Mouse (Mus musculus) thymus, adult 2 months (tissue): ENCODE results near the gene Trp53.

Source experiments
- CTCF ChIP-seq: fragments of 200-500 bp; IDR thresholded peaks from 2 replicates; pipeline ENCODE4 v1.5.1; 2012; ENCODE audit warnings: mild to moderate bottlenecking, control low read depth, low read length, moderate library complexity, borderline replicate concordance; ENCODE audit not compliant: control insufficient read depth, poor library complexity, insufficient read depth; ENCODE audit errors: extremely low read depth
- POLR2A ChIP-seq: fragments of 200-500 bp; IDR thresholded peaks from 2 replicates; pipeline ENCODE4 v1.6.1; 2012; ENCODE audit warnings: mild to moderate bottlenecking, low read length, control low read depth, moderate library complexity; ENCODE audit not compliant: control insufficient read depth, poor library complexity, insufficient read depth; ENCODE audit errors: extremely low read depth

- TF ChIP-seq CTCF (no peak), POLR2A (no peak)
Measured at GRCm38 (mm10) chr11:69635471-69635870, 55.3 kb downstream of the Trp53 start.
